Mouse (Mus musculus) small intestine, adult 2 months (tissue): ENCODE measurements around the gene Slc7a10.

Experiments
- CTCF ChIP-seq: fragments of 200-500 bp; IDR thresholded peaks from 2 replicates; pipeline ENCODE4 v1.5.1; 2012; ENCODE audit warnings: low read depth, mild to moderate bottlenecking, control low read depth, inconsistent platforms, low read length, moderate library complexity, mixed read lengths; ENCODE audit not compliant: insufficient replicate concordance, insufficient read length; ENCODE audit errors: extremely low read depth
- POLR2A ChIP-seq: fragments of 200-500 bp; IDR thresholded peaks from 2 replicates; pipeline ENCODE4 v1.6.1; 2012; ENCODE audit warnings: low read depth, mild to moderate bottlenecking, control low read depth, inconsistent platforms, low read length, moderate library complexity

DNA sequence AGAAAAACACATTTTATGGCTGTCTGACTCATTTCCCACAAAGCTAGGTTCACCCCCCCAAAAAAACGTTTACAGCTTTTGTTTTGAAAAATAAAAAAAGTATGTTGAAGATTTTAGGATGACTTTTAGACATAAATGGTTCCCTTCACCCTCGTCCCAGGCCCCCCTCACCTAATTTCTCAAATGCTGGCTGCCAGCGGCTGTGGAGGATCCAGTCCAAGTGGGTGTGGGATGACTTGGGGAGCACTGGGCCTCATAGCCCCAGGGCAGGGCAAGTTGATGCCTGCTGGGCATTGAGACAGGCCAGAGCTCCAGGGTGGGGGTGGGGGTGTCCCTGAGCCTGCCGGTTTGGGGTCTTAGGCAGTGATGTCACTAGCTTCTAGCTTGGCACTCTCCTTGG is 47.7 kb upstream of the Slc7a10 start:
- TF ChIP-seq CTCF = no peak
- no peak for TF ChIP-seq POLR2A
